Mouse (Mus musculus): ENCODE data around the gene Icam1.

Icam1 gene

DNA sequence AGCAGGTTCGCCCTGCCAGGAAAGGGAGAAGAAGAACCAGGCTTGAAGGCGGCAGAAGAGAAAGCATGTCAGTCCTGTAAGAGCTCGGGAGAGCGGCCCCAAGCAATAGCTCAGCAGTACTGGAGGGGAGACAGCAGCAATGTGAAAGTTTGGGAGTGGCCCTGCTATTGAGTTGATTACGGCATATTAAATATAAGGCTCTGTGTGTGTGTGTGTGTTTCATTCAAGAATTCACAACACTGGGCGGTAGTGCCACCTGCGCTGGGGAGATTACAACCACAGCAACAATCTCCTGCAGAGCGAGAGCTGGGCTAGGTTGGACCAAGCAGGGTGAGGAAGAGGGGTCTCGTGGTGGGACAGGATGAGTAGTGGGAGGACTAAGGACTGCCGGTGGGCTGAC is 35.8 kb downstream of the Icam1 start:
- DNase-seq (ENCODE audit: low spot score) = no peak

DNA sequence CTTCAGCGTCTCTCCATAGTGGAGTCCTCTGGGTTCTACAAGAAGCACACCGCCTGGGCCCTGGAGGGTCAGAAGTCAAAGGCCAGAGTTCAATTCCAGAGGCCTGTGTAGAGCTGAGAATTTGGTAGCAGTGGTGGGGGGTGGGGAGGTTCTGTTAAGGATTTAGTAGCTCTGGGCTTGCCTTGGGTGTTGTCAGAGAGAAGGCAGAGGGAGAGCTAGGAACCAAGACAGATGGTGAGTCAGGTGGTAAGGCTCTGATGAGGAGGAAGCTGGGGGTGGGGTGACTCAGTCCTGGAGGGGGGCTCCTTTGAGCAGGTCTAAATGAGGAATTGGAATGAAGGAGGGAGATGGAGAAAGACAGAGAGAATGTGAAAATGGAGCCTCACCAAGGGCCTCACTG is 47.1 kb downstream of the Icam1 start:
- peak; percentile 59 for DNase-seq (ENCODE audit: low spot score)

DNA sequence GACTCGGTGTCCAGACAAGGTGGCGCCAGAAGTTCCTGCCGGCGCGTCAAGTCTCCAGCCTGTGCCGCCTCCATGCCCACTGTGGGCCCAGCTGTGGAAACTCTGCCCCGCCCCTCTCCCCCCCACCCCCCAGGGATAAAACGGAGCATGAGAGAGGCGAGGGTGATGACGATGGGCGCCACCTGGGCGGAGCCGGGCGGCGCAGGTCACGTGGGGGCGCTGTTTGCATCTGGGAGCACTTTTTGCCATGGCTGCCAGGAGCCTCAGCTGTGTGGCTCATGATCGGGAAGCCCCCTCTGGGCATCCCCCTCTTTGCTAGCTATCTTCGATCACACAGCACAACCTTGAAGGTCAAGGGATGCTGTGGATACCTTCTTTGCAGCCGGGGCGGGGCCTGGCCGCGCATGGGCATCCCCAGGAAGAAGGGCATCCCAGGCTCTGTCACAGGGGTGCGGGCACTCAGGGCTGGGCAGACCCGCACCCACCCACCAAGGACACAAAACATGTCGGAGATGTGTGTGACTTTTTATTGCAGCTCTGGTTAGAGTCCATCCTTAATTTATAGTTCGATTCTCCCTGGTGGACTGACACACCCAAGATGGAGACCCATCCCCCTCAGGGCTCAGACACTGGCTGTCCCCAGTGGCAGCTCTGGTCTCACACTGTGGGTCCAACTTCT is 51.4 kb downstream of the Icam1 start, which contains the start of gene Zglp1:
Gene Zglp1 (minus strand): TSS at position 88 of the 679 bp plus-strand sequence.
- DNase-seq (ENCODE audit: low spot score) = no peak

DNA sequence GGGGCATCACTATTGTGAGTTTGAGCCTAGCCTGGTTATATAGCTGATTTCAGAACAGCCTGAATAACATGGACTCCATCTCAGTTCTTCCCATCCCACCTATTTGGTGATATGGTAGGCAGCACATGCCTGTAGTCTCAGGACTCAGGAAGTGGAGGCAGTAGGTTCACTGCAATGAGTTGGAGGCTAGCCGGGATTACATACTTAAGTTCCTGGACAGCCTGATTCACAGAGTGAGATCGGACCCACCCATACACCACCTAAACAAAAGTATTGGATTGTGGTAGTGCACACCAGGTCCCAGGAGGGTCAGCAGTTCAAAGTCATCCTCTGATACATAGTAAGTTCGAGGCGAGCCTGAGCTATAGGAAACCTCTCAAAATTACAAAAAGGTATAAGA is 56.9 kb downstream of the Icam1 start:
- no peak for DNase-seq (ENCODE audit: low spot score)

DNA sequence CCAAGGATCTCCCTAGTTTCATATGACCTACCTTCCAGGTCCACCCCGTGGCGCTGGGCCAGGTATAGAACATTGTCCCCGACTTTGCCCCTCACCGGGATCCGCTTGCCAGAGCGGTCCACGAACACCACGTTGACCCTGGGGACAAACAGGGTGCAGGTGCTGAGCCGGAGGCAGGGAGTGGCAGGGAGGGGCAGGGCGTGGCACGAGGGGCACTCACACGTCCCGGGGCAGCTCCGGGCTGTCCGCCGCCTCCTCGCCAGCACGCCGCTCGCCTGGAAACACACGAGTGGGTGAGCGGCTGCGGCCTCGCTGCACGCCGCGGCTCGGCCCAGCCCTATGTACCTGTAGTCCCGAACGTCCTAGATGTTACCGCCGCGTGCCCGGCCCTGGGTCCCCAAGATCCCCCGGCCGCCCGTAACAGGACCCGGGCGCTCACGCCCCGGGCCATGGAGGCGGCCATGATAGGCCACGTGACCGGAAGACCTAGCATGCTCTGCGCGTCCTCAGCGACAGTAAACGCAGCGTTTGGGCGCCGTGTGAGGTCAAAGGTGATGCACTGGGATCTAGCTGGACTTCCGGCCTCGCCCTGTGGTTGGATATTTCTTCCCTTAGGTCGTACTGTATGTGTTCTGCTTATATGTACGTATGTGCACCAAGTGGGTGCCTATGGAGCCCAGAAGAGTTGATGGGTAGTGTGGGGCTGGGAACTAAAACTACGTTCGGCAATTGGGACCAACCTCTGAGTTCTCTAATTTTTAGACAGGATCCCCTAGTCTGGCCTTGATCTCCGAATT is 57.5 kb downstream of the Icam1 start, which contains the start of the genes Gm49373 and Fdx1l:
Gene Gm49373 (minus strand): TSS at position 53 of the 797 bp plus-strand sequence.
Gene Fdx1l (minus strand): TSS at position 571 of the 797 bp plus-strand sequence.
- DNase-seq (ENCODE audit: low spot score) = peak; percentile 92

DNA sequence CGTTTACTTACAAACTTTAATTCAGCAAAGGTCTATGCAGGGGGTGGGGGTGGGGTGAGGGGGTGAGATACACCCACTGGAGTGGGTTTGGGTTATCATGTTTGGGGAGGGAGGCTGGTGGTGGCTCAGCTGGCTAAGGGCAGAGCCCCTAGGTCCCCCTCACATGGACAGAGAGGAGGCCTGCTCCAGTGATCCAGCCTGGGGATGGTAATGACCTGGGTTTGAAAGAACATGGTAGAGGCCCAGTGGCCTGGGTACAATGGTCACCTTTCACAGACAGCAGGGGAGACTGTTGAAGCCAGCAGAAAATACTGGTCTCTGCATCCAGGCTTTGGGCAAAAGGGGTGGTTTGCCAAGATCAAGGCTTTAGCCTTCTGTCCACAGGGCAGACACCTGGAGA is 58.4 kb downstream of the Icam1 start:
- DNase-seq (ENCODE audit: low spot score) = no peak

DNA sequence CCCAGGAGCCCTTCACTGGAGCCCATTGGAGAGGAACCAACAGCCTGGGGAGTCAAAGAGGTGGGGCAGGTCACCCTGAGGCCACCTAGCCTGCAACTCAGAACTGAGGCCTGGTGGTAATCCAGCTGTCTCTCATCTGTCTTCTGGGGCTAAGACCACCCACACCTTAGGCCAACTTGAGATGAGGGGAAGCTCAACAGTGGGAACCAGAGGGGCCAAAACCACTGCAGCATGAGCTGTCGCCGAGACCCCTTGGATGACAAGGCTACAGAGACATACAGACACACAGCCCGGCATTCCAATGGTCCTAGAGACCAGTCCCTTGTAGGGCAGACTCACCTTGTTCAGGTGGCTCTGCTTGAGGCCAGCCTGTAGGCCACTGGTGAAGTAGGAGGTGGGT is 59.8 kb downstream of the Icam1 start:
- DNase-seq (ENCODE audit: low spot score) = no peak
